Mouse (Mus musculus): ENCODE data around the gene Pex12. TPM values are rescaled to one million over a fixed set of nuclear protein-coding genes. Genes with fewer than 3 reads are reported as not detected.
A peak's percentile ranks its signal among the peaks of the same experiment; 100 is the strongest.

Gene Pex12
- polyA plus RNA-seq, 1 experiment = 5.4 TPM

GRCm38 (mm10) chr11:83293182-83293581, 9.2 kb downstream of the Pex12 start:
- TF ChIP-seq GATA1 (IDR thresholded peaks at IDR 0.05; ENCODE audit: low read length) = no peak

GRCm38 (mm10) chr11:83292251-83292587, 10.2 kb downstream of the Pex12 start:
- no peak for TF ChIP-seq GATA1 (IDR thresholded peaks at IDR 0.05; ENCODE audit: low read length)

DNA sequence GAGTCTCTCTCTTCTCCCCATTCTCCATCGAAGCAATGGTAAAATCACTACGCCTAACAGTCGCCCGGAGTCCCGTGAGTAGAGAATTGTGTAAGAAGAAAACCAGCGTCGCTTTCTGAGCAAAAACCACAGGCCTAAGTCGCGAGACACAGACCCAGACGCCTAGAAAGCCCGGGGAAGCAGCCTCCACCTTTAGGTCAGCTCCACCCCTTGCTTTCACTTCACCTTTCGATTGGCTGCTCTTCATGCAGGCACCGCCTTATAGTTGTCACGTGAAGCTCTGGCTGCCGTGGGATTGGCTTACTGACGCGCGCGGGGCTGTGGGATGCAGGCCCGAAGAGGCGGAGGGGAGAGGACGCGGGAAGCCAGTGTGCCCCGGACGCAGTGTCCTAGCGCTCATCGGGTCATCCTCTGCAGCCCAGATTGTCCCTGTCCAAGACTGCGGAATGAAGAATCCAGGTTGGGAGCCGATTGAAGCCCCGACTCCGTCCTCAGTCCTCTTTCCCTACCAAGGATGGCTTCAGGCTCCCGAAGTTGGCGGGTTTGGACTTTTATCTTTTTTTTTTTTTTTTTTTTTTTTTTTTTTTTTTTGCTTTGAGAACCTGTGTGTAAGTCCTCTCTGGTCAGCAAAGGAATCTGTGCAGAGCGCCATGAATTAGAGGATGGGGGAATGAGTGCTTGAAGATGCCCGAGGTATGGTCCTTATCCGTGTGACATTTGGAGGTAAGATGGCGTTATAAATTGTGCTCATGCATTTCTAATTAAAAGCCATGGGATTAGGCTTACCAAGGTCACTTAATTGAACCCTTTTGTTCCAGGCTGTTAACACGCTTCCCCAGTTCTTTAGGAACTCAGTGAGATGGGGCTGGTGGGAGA, 10.8 kb downstream of the Pex12 start:
- TF ChIP-seq GATA1 (IDR thresholded peaks at IDR 0.05; ENCODE audit: low read length) = no peak

- no peak for TF ChIP-seq GATA1 (IDR thresholded peaks at IDR 0.05; ENCODE audit: low read length)
These were observed 12.8 kb downstream of the Pex12 start for GRCm38 (mm10) chr11:83289633-83290032.

DNA sequence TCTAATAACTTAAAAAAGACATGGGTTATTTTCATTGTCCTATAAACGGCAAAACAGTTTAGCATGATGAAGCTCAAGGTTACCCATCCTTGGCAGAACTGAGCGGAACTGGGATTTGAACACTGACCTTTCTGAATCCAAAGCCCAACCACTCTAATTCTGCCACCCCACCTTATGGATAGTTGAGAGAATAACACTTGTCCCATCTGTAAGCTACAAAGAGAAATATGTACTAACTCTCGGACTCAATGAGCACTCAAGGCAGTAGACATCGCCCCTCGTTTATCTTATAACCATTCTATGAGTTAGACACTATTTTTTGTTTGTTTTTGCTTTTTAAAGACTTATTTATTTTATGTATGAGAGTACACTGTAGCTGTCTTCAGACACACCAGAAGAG, 13.3 kb downstream of the Pex12 start:
- TF ChIP-seq GATA1 (IDR thresholded peaks at IDR 0.05; ENCODE audit: low read length) = no peak

- peak; percentile 73 for TF ChIP-seq GATA1 (IDR thresholded peaks at IDR 0.05; ENCODE audit: low read length)
These were observed 15.8 kb downstream of the Pex12 start, which contains the start of gene Slfn14 for GRCm38 (mm10) chr11:83286566-83286965. Slfn14 (minus strand) TSS chr11:83286726.

DNA sequence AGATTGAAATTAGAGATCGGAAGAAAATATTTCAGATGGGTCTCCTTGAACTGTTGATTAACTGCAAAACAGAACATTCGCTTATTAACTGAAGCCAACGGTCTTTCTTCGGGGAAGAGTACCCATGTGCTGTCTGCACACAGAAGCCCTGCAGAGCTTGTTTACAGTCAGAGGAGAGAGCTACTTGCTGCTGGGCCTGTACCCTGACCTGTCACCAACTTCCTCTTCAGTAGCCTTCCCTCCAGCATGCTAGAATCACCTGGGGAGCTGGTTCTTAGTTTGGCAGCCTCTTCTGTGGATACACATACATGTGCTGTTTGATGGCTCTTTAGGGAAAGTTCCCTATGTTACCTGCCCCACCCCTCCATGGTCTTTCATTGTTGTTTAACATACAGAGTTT, 16.8 kb downstream of the Pex12 start:
- no peak for TF ChIP-seq GATA1 (IDR thresholded peaks at IDR 0.05; ENCODE audit: low read length)

- TF ChIP-seq GATA1 (IDR thresholded peaks at IDR 0.05; ENCODE audit: low read length) = no peak
These were observed 20.3 kb downstream of the Pex12 start for GRCm38 (mm10) chr11:83282084-83282483.

- TF ChIP-seq GATA1 (IDR thresholded peaks at IDR 0.05; ENCODE audit: low read length) = no peak
These were observed 22.7 kb downstream of the Pex12 start for GRCm38 (mm10) chr11:83279691-83280090.

DNA sequence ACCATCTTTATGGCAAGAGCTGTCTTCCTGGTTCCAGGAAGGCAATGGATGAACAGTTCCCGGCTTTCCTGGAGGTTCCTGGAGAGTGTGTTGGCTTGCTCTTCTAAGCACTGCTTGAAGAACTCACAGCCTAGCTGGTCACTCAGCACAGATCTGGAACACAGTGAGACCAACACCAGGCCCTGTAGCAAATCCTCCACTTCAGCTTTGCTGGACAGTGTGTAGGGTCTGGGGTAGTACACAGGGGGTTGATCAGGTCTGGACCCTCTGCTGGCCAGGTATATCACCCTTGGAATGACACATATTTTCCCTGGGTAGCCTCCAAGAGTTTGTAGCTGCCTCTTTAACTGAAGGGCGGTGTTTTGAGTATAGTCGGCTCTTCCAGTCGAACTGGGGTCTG, 23.4 kb downstream of the Pex12 start:
- no peak for TF ChIP-seq GATA1 (IDR thresholded peaks at IDR 0.05; ENCODE audit: low read length)

DNA sequence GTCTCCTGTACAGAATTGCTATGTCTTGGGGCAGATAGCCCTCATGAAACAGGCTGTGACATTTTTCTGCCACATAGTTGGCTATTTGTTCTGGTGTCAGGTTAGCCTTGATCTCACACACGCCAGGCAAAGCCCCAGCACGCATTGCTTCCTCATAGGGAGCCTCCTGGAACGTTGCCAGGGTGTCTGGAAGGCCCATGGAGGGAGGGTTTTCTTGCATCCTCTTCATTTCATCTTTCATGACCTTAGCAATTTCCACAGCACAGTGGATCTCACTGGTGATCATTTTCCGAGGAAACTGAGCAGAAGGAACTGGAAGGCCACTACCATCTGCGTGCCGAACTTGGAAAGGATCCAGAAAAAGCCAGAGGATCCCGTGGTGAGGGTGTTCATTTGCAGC, 26.1 kb downstream of the Pex12 start:
- TF ChIP-seq GATA1 (IDR thresholded peaks at IDR 0.05; ENCODE audit: low read length) = no peak

DNA sequence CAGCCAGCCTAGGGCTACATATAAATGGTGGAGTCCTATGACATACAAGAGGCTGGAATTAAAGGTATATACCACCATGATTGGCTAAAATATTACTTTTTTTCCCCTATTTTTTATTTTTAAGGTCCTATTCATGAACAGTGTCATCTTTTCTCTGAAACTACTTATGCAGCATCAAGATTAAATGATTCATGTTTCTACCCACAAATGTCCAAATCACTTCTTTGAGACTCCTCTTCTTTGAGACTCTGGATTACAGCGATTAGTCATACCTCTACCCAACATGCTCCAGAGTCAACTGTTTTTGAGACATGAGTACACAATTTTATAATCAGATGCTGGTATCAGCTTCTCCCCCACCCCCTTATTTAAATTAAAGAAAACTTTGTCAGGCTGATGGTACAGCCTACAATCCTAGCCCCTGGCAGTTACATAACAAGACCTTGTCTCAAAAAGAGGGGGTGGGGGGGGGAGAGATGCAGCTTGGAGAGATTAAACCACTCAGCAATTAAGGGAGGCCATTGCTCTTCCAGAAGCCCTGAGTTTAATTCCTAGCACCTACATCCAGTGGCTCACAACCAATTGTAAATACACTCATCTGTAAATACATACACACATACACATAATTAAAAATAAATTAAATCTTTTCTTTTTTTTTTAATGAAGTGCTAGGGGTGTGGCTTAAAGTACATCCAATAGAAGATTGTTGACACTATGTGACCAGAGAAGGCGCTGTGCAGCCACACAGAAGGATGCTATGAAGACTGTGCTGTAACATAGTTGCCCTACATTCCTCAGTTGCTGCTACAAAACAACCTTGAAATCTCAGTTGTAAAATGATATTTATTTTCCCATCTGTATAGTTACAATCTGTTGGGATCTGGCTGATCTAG, 30.2 kb downstream of the Pex12 start:
- peak; percentile 57 for TF ChIP-seq GATA1 (IDR thresholded peaks at IDR 0.05; ENCODE audit: low read length)

DNA sequence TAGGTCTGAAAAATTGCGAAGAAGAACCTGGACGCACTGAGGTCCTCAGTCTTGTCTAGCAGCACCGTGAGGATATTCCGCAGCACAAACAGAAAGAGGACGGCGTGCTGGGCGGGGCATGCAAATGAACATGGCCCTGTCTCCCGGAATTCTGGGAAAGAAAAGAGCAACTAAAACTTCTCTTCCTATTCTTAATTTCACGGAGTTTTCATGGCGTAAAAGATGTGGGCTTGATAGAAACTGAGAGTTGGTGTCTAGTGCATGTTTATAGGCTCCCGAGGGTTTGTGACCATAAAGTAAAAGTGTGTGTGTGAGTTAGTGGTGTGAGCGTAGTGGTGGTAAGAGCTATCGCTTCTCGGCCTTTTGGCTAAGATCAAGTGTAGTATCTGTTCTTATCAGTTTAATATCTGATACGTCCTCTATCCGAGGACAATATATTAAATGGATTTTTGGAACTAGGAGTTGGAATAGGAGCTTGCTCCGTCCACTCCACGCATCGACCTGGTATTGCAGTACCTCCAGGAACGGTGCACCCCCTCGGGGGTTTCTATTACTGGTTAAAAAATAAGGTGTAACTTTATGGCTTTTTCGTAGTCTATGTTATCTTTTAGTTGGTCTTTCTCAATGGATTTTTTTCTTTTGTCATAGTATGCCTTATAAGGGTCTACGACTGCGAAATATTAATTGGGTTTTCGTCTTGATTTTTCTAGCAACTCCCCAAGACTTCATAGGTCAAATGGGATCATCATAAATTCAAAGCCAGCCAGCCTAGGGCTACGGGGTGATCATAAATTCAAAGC, 31.0 kb downstream of the Pex12 start:
- TF ChIP-seq GATA1 (IDR thresholded peaks at IDR 0.05; ENCODE audit: low read length) = no peak

DNA sequence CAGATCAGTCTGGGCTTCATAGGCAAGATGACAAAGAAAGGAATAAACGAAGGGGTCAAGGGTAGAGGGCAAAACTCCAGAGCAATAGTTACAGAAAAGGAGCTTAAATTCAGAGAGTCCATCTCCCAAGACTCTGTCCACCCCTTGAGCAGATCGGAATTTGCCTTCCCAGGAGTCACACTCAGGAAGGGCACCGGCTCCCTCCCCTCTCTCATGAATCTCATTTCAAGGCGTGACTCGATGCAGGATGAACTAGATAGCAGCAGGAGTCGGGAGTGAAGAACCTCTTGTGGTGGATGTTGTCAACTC, 31.6 kb downstream of the Pex12 start:
- no peak for TF ChIP-seq GATA1 (IDR thresholded peaks at IDR 0.05; ENCODE audit: low read length)

- no peak for TF ChIP-seq GATA1 (IDR thresholded peaks at IDR 0.05; ENCODE audit: low read length)
These were observed 39.2 kb downstream of the Pex12 start for GRCm38 (mm10) chr11:83263146-83263545.

DNA sequence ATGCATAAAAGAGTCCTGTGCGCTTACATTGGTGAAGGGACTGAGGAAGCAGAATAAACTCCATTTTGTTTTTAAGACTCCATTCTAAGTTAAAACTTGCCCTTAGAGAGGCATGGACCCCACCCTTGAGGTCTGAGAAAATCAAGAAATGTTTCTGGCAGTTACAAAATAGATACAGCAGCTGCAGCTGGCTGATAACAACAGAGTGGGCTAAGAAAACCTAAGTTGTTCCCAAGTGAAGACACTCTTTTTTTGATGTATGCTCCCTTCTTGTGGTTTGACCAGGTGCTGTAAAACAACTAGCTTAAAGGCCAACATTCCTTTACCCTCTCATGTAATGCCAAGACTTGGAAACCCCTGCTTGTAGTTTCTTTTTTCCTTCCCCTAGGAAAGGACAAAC, 39.7 kb downstream of the Pex12 start:
- TF ChIP-seq GATA1 (IDR thresholded peaks at IDR 0.05; ENCODE audit: low read length) = no peak

Other genes starting within 250 kb of the Pex12 start
- 0.37 and 0.83 TPM in 2 replicates for gene Slfn2, start 237.5 kb downstream of the Pex12 start, polyA plus RNA-seq (2012)
- not detected in 2 replicates for gene Slfn1, start 185.7 kb downstream of the Pex12 start, polyA plus RNA-seq (2012)
- not detected in 2 replicates for gene Slfn4, start 127.4 kb downstream of the Pex12 start, polyA plus RNA-seq (2012)
- gene Slfn3, start 111.3 kb downstream of the Pex12 start, polyA plus RNA-seq (2012) = not detected in 2 replicates
- gene Slfn14, start 15.9 kb downstream of the Pex12 start, polyA plus RNA-seq (2012) = 0.02 TPM in 2 replicates
- gene Ap2b1, start 3.6 kb downstream of the Pex12 start, polyA plus RNA-seq (2012) = 14.0 and 19.2 TPM in 2 replicates
- gene Rasl10b, start 106.6 kb upstream of the Pex12 start, polyA plus RNA-seq (2012) = 0.16 and 0.17 TPM in 2 replicates
- gene Gas2l2, start 126.9 kb upstream of the Pex12 start, polyA plus RNA-seq (2012) = not detected in 2 replicates
- not detected in 2 replicates for gene 1700020L24Rik, start 135.1 kb upstream of the Pex12 start, polyA plus RNA-seq (2012)
- not detected in 2 replicates for gene Mmp28, start 160.5 kb upstream of the Pex12 start, polyA plus RNA-seq (2012)
- 56.0 and 73.0 TPM in 2 replicates for gene Taf15, start 170.5 kb upstream of the Pex12 start, polyA plus RNA-seq (2012)
- gene Heatr9, start 219.6 kb upstream of the Pex12 start, polyA plus RNA-seq (2012) = not detected in 2 replicates
- gene Ccl5, start 227.9 kb upstream of the Pex12 start, polyA plus RNA-seq (2012) = not detected in 2 replicates